Mouse (Mus musculus): ENCODE measurements around the gene Crisp2. TPM values are rescaled to one million over a fixed set of nuclear protein-coding genes. Genes with fewer than 3 reads are reported as not detected.
"Not testable (repeated sequence)": the region's sequence is repeated elsewhere in the genome, so short reads cannot be mapped to it uniquely, and the experiment has no call there.

Crisp2 gene
- polyA plus RNA-seq, 1 experiment from 2014 or later: not detected

DNA sequence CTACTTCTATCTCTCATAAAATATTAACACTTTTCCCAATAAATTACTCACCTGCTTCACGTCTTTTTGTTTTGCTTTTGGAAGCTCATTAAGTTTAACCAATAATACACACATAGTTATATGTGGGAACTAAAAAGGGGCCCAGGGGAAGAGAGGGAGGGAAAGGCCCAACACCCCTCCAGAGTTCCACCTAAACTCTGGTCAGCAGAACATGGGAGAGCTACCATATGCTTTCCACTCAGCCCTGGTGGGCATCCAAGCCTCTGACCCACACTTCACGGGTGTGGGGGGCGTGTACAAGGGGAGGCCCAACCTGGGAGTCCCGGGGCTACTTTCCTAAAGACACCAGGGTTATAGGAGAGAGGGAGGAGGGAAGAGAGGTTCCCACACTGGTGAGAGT lies 75.1 kb downstream of the Crisp2 start:
- H3K27ac ChIP-seq (ENCODE audit: low read length): no peak overlapping the region
- H3K9ac ChIP-seq (ENCODE audit: low read length): no peak overlapping the region
- no peaks in the 10 kb centered on the region for H3K36me3 ChIP-seq (ENCODE audit: control insufficient read depth, insufficient read depth, low read length)
- no peaks in the 10 kb centered on the region for H3K9me3 ChIP-seq (replicated peaks; ENCODE audit: control insufficient read depth, low read length)
- H3K4me1 ChIP-seq (ENCODE audit: control insufficient read depth, insufficient read depth, low read length): no peaks in the 10 kb centered on the region
- WGBS: 55% methylated on average over 4 of the region's 4 CpGs
- H3K4me2 ChIP-seq (ENCODE audit: low read depth, low read length): no peak overlapping the region
- no peaks in the 10 kb centered on the region for H3K27me3 ChIP-seq (ENCODE audit: control insufficient read depth, insufficient read depth, low read length)
- ATAC-seq (ENCODE audit: insufficient read depth, low FRiP score): no peak
- no peak overlapping the region for H3K4me3 ChIP-seq (replicated peaks; ENCODE audit: low read length)

DNA sequence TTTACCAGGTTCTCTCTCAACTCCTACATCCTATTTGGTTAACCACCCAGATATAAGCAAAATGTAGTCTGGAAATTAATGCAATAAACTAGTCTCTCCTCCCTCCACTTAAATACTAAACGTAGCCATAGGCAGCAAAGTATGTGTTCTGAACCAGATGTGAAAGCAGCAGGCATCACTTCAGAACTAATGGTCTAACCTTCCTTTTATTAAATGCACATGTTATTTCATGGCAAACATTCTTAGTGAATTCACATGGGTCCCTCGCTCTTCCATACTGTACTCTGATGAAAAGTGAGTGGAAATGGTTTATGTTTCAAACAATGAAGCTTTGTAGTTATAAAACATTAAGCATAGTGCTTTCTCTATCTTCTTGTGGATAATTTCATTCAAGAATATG lies 75.5 kb downstream of the Crisp2 start:
- Histone ChIP-seq H3K4me3 (replicated peaks; ENCODE audit: low read length) (no peak overlapping the region), H3K36me3 (ENCODE audit: control insufficient read depth, insufficient read depth, low read length) (no peaks in the 10 kb centered on the region), H3K9me3 (replicated peaks; ENCODE audit: control insufficient read depth, low read length) (no peaks in the 10 kb centered on the region), H3K4me2 (ENCODE audit: low read depth, low read length) (no peak overlapping the region), H3K27me3 (ENCODE audit: control insufficient read depth, insufficient read depth, low read length) (no peaks in the 10 kb centered on the region), H3K27ac (ENCODE audit: low read length) (no peak overlapping the region), H3K9ac (ENCODE audit: low read length) (no peak overlapping the region), H3K4me1 (ENCODE audit: control insufficient read depth, insufficient read depth, low read length) (no peaks in the 10 kb centered on the region)
- no peak for ATAC-seq (ENCODE audit: insufficient read depth, low FRiP score)
- 72% methylated on average over 2 of the region's 2 CpGs for WGBS

DNA sequence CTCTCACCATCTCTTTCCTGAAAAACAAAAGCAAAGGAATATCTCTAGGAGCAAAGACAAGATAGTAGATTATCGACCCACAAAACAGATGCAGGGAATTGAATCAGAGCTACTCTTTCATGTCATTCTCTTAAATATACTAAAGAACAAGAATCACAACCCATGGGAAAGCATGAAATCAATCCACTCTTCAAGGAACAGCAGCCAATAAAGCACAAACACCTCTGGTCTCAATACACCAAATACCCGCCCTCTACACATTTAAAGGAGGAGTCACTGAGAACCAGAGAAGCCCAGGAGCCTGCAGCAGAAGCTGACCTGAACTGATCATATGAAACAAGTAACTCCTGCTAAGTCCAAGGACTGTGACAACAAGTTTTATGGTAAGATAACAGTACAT lies 80.0 kb downstream of the Crisp2 start, which contains the start of gene Esp1:
TSS of gene Esp1 (plus strand) at position 301 of the 400 bp plus-strand sequence.
- Histone ChIP-seq H3K4me1 (ENCODE audit: control insufficient read depth, insufficient read depth, low read length) (no peaks in the 10 kb centered on the region), H3K27ac (ENCODE audit: low read length) (no peak within 1 kb of the TSS), H3K36me3 (ENCODE audit: control insufficient read depth, insufficient read depth, low read length) (no peaks in the 10 kb centered on the region), H3K4me2 (ENCODE audit: low read depth, low read length) (no peak within 1 kb of the TSS), H3K9ac (ENCODE audit: low read length) (no peak within 1 kb of the TSS), H3K4me3 (replicated peaks; ENCODE audit: low read length) (no peak within 1 kb of the TSS), H3K27me3 (ENCODE audit: control insufficient read depth, insufficient read depth, low read length) (no peaks in the 10 kb centered on the region), H3K9me3 (replicated peaks; ENCODE audit: control insufficient read depth, low read length) (no peaks in the 10 kb centered on the region)
- ATAC-seq (ENCODE audit: insufficient read depth, low FRiP score): no peak
- WGBS: 75% methylated on average over 2 of the region's 2 CpGs

DNA sequence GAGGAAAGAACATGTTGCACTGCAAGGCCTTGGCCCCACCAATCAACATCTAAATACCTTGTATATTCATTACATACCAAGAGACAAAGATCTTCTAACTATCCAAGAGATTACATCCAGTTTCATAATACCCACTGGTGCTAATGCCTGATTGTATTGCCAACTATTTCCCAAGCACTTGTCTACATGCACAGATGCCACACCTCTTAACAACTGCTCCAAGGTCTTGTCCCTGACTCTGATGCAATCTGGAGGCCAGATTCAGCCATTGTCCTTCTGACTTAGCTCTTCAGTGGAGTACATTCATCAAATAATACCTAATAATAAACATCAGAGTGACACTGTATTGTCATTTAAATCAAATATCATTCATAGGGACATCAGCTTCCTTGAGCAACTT lies 89.7 kb downstream of the Crisp2 start:
- not testable (repeated sequence) for H3K27ac ChIP-seq (ENCODE audit: low read length); ATAC-seq (ENCODE audit: insufficient read depth, low FRiP score); H3K4me3 ChIP-seq (replicated peaks; ENCODE audit: low read length); H3K27me3 ChIP-seq (ENCODE audit: control insufficient read depth, insufficient read depth, low read length); H3K4me2 ChIP-seq (ENCODE audit: low read depth, low read length); H3K9ac ChIP-seq (ENCODE audit: low read length); H3K4me1 ChIP-seq (ENCODE audit: control insufficient read depth, insufficient read depth, low read length); H3K36me3 ChIP-seq (ENCODE audit: control insufficient read depth, insufficient read depth, low read length); H3K9me3 ChIP-seq (replicated peaks; ENCODE audit: control insufficient read depth, low read length)

DNA sequence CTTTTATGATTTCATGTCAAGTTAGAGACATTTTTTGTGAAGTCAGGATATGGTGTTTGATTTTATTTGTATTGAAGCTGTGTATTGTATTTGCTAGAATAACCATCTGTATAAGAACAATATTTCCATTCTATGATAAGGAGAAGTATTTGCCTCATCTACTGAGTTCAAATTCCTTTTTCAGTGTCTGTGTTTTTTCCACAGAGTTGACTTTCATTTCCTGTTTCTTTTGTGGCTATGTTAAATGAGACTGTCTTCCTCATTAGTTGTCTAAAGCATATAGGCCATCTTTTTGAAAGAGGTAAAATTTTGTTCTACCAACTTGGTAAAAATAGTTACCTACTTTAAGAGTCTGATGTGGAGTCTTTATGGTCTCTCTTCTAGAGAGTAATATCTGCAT lies 90.5 kb downstream of the Crisp2 start:
- no peaks in the 10 kb centered on the region for H3K36me3 ChIP-seq (ENCODE audit: control insufficient read depth, insufficient read depth, low read length)
- H3K27ac ChIP-seq (ENCODE audit: low read length): no peak overlapping the region
- H3K4me1 ChIP-seq (ENCODE audit: control insufficient read depth, insufficient read depth, low read length): no peaks in the 10 kb centered on the region
- H3K9ac ChIP-seq (ENCODE audit: low read length): no peak overlapping the region
- H3K9me3 ChIP-seq (replicated peaks; ENCODE audit: control insufficient read depth, low read length): no peaks in the 10 kb centered on the region
- no peak overlapping the region for H3K4me2 ChIP-seq (ENCODE audit: low read depth, low read length)
- no peak for ATAC-seq (ENCODE audit: insufficient read depth, low FRiP score)
- H3K27me3 ChIP-seq (ENCODE audit: control insufficient read depth, insufficient read depth, low read length): no peaks in the 10 kb centered on the region
- no peak overlapping the region for H3K4me3 ChIP-seq (replicated peaks; ENCODE audit: low read length)

Other genes starting within 250 kb of the Crisp2 start
- gene Esp6, start 245.5 kb downstream of the Crisp2 start, polyA plus RNA-seq (2015; fragmentation: Nextera tagmentation; extraction: Ambion mirVana): not detected in 2 replicates
- gene Esp4, start 208.4 kb downstream of the Crisp2 start, polyA plus RNA-seq (2015; fragmentation: Nextera tagmentation; extraction: Ambion mirVana): not detected in 2 replicates
- not detected in 2 replicates for gene Esp3, start 174.9 kb downstream of the Crisp2 start, polyA plus RNA-seq (2015; fragmentation: Nextera tagmentation; extraction: Ambion mirVana)
- gene Esp1, start 79.9 kb downstream of the Crisp2 start, polyA plus RNA-seq (2015; fragmentation: Nextera tagmentation; extraction: Ambion mirVana): not detected in 2 replicates
- gene Rhag, start 4.1 kb upstream of the Crisp2 start, polyA plus RNA-seq (2015; fragmentation: Nextera tagmentation; extraction: Ambion mirVana): 8.5 and 10.6 TPM in 2 replicates
- gene 9130008F23Rik, start 73.6 kb upstream of the Crisp2 start, polyA plus RNA-seq (2015; fragmentation: Nextera tagmentation; extraction: Ambion mirVana): 6.6 and 6.9 TPM in 2 replicates
- not detected in 2 replicates for gene Glyatl3, start 107.3 kb upstream of the Crisp2 start, polyA plus RNA-seq (2015; fragmentation: Nextera tagmentation; extraction: Ambion mirVana)
- 42.8 and 44.7 TPM in 2 replicates for gene Mut, start 127.7 kb upstream of the Crisp2 start, polyA plus RNA-seq (2015; fragmentation: Nextera tagmentation; extraction: Ambion mirVana)
- gene Cenpq, start 128.0 kb upstream of the Crisp2 start, polyA plus RNA-seq (2015; fragmentation: Nextera tagmentation; extraction: Ambion mirVana): 18.6 TPM in 2 replicates

Data from stomach, embryonic 16.5 days (tissue).